Comparison of ENCODE assay signal across 9 mouse cellular contexts in the genomic region with DNA sequence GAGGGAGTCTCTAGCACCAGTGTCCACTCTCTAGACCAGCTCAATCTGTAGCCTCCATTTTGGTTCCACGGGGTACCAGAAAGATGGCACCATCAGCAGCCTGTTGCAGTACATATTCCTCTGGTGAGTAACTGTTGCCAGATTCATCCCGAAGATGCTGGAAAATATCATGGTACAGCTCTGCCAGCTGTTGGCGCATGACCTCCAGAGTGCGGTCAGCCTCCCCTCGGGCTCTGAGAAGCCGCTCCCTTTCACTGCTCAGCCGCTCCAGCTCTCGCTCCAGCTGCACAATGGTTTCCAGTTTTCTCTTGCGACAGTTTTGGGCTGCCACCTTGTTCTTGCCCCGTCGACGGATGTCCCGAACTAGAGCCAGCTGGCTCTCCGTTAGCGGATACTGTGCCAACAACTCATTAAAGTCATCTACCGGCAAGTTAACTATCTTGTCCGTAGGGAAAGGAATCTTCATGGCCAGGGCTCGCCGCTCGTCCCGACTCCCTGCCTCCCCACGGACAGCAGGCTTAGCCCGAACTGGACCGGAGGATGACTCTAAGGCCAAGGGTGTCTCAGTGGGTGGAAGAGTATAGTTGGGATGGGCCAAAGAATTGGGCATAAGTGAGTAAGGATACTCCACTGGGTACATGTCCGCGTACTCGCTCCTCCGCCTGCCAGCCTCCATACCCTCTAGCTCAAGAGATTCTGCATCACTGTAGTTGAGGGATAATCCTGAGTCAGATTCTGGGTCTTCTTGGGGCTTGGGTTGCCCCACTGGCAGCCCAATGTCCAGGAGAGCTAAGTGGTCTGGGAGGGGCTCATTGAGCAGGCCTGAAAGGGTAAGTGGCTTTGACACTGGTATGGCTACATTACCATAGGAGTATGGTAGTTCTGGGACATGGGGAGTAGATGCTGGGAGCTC. TPM values are rescaled to one million over a fixed set of nuclear protein-coding genes. Genes with fewer than 3 reads are reported as not detected.
A peak's percentile ranks its signal among the peaks of the same experiment; 100 is the strongest.
DNase-seq lines count a peak whose midpoint lies in the region; ATAC-seq lines count a peak whose summit lies in the region.
"Had no signal": no experiment of that assay in that cellular context is flagged by ENCODE, and none has a peak within 500 bp of the region (broad histone marks: within the 10 kb centered on the region; RNA-seq: fewer than 3 reads in every experiment).

No protein-coding gene starts in this region.

- H3K9me3 ChIP-seq in embryonic facial prominence, embryonic 15.5 days (replicated peaks), result no peaks in the 10 kb centered on the region
- H3K9me3 ChIP-seq in neural tube, embryonic 15.5 days (replicated peaks), result no peaks in the 10 kb centered on the region

- peak; percentile 47; the same call in 1 of the 2 replicates for ATAC-seq in embryonic facial prominence, embryonic 15.5 days (ENCODE audit: insufficient number of reproducible peaks, low FRiP score, low TSS enrichment, low read depth)
- no peak for ATAC-seq in neural tube, embryonic 15.5 days (ENCODE audit: low FRiP score)
- ATAC-seq in CD4-positive, CD25-positive, alpha-beta regulatory T cell, adult 4 months, result no peak
- ATAC-seq: Patski had no signal

- H3K4me3 ChIP-seq in embryonic facial prominence, embryonic 15.5 days (replicated peaks), result no peak overlapping the region
- no peak overlapping the region for H3K4me3 ChIP-seq in neural tube, embryonic 15.5 days (replicated peaks)

- WGBS in embryonic facial prominence, embryonic 15.5 days, result 77% methylated on average over 28 of the region's 28 CpGs
- 74% methylated on average over 28 of the region's 28 CpGs for WGBS in neural tube, embryonic 15.5 days

- 0 out of 2 replicates have a peak, but pooled peaks cover 3% of the 10 kb centered on the region for H3K4me1 ChIP-seq in embryonic facial prominence, embryonic 15.5 days
- H3K4me1 ChIP-seq in neural tube, embryonic 15.5 days, result peaks cover 13% of the 10 kb centered on the region

- H3K27ac ChIP-seq in embryonic facial prominence, embryonic 15.5 days (replicated peaks), result no peak overlapping the region
- peak overlapping the region; percentile 41; the same call in 1 of the 2 replicates for H3K27ac ChIP-seq in neural tube, embryonic 15.5 days (replicated peaks)

- no peak overlapping the region for H3K9ac ChIP-seq in embryonic facial prominence, embryonic 15.5 days
- no peak overlapping the region for H3K9ac ChIP-seq in neural tube, embryonic 15.5 days (replicated peaks)

- DNase-seq in heart, adult 11 months, result peak; percentile 90
- no peak for DNase-seq in heart, adult 8-10 months (ENCODE audit: low spot score)
- DNase-seq in A20 (ENCODE audit: low read depth, low spot score), result peak; percentile 39
- peak; percentile 25 for DNase-seq in kidney, postnatal 10 days
- DNase-seq in heart, postnatal 4 days, result no peak

- H3K36me3 ChIP-seq in embryonic facial prominence, embryonic 15.5 days, result peaks cover 46% of the 10 kb centered on the region
- peaks cover 44% of the 10 kb centered on the region for H3K36me3 ChIP-seq in neural tube, embryonic 15.5 days

- no peaks in the 10 kb centered on the region for H3K27me3 ChIP-seq in embryonic facial prominence, embryonic 15.5 days
- H3K27me3 ChIP-seq in neural tube, embryonic 15.5 days (replicated peaks), result no peaks in the 10 kb centered on the region
- H3K27me3 ChIP-seq: Patski had no signal

- no peak overlapping the region for H3K4me2 ChIP-seq in embryonic facial prominence, embryonic 15.5 days (replicated peaks)
- no peak overlapping the region for H3K4me2 ChIP-seq in neural tube, embryonic 15.5 days

RNA-seq across cellular contexts. Expression of a gene that starts 8.4 kb away (rescaled TPM):
- total RNA-seq in heart, adult 8-10 months (2022), result 100 to 1,000 TPM; 134 to 164 (median 150) TPM
- polyA plus RNA-seq in embryonic facial prominence, embryonic 15.5 days (2015; fragmentation: Nextera tagmentation; extraction: Ambion mirVana), result 667 and 669 TPM in 2 replicates
- 582 and 600 TPM in 2 replicates for polyA plus RNA-seq in neural tube, embryonic 15.5 days (2015; fragmentation: Nextera tagmentation; extraction: Ambion mirVana)
- 100 to 1,000 TPM; 322 to 361 TPM for polyA plus RNA-seq in CD4-positive, CD25-positive, alpha-beta regulatory T cell, adult 4 months (2017; shearing (Covaris generic))
- 100 to 1,000 TPM; 408 to 415 TPM for total RNA-seq in heart, postnatal 4 days (2021)

RNA-seq across cellular contexts. Expression of a gene that starts 9.0 kb away (rescaled TPM):
- 10 to 100 TPM; 52.4 to 59.1 (median 57.0) TPM for total RNA-seq in heart, adult 8-10 months (2022)
- polyA plus RNA-seq in embryonic facial prominence, embryonic 15.5 days (2015; fragmentation: Nextera tagmentation; extraction: Ambion mirVana), result 84.3 and 86.2 TPM in 2 replicates
- polyA plus RNA-seq in neural tube, embryonic 15.5 days (2015; fragmentation: Nextera tagmentation; extraction: Ambion mirVana), result 102 and 107 TPM in 2 replicates
- 10 to 100 TPM; 20.0 to 24.9 TPM for polyA plus RNA-seq in CD4-positive, CD25-positive, alpha-beta regulatory T cell, adult 4 months (2017; shearing (Covaris generic))
- 100 to 1,000 TPM; 146 TPM for total RNA-seq in heart, postnatal 4 days (2021)

RNA-seq across cellular contexts. Expression of a gene that starts 9.5 kb away (rescaled TPM):
- 1 to 10 TPM in 2 of 4 experiments, under 1 TPM in 2; 0.31 to 2.6 (median 0.88) TPM for total RNA-seq in heart, adult 8-10 months (2022)
- 2.0 and 2.3 TPM in 2 replicates for polyA plus RNA-seq in embryonic facial prominence, embryonic 15.5 days (2015; fragmentation: Nextera tagmentation; extraction: Ambion mirVana)
- 0.99 and 4.6 TPM in 2 replicates for polyA plus RNA-seq in neural tube, embryonic 15.5 days (2015; fragmentation: Nextera tagmentation; extraction: Ambion mirVana)
- polyA plus RNA-seq in CD4-positive, CD25-positive, alpha-beta regulatory T cell, adult 4 months (2017; shearing (Covaris generic)), result under 1 TPM; 0.34 to 0.84 TPM
- 1 to 10 TPM; 1.0 to 1.1 TPM for total RNA-seq in heart, postnatal 4 days (2021)
- polyA plus RNA-seq: Patski had no signal

RNA-seq across cellular contexts. Expression of a gene that starts 23.9 kb away (rescaled TPM):
- total RNA-seq in heart, adult 8-10 months (2022), result 10 to 100 TPM; 48.9 to 55.0 (median 49.4) TPM
- 264 and 279 TPM in 2 replicates for polyA plus RNA-seq in embryonic facial prominence, embryonic 15.5 days (2015; fragmentation: Nextera tagmentation; extraction: Ambion mirVana)
- polyA plus RNA-seq in neural tube, embryonic 15.5 days (2015; fragmentation: Nextera tagmentation; extraction: Ambion mirVana), result 190 and 207 TPM in 2 replicates
- 100 to 1,000 TPM; 213 to 244 TPM for polyA plus RNA-seq in CD4-positive, CD25-positive, alpha-beta regulatory T cell, adult 4 months (2017; shearing (Covaris generic))
- total RNA-seq in heart, postnatal 4 days (2021), result 10 to 100 TPM; 88.7 to 91.2 TPM

Comparison
In these comparisons a context has a peak if more than half of its experiments do, and no peak if none do; other contexts are left out.
1. DNase-seq: peak in heart, adult 11 months (single experiment), A20 (single experiment) and kidney, postnatal 10 days (single experiment); none in heart, adult 8-10 months (single experiment) and heart, postnatal 4 days (single experiment).